Mouse (Mus musculus) left cerebral cortex, adult 11 months (tissue): Measurements from ENCODE around the gene Slc38a8.
A peak's percentile ranks its signal among the peaks of the same experiment; 100 is the strongest.

ENCODE experiments used
- DNase-seq: peaks from one replicate; pipeline ENCODE4 v3.0.0; 2022; ENCODE audit warnings: low spot score

Slc38a8 gene

GRCm38 (mm10) chr8:119501598-119501997 is at the start of gene Slc38a8:
Gene Slc38a8 (minus strand): TSS chr8:119501698.
- no peak for DNase-seq

- DNase-seq = no peak
Measured at GRCm38 (mm10) chr8:119548560-119549113, 47.1 kb upstream of the Slc38a8 start.

GRCm38 (mm10) chr8:119547019-119547691 is 45.7 kb upstream of the Slc38a8 start:
- DNase-seq = no peak

DNA sequence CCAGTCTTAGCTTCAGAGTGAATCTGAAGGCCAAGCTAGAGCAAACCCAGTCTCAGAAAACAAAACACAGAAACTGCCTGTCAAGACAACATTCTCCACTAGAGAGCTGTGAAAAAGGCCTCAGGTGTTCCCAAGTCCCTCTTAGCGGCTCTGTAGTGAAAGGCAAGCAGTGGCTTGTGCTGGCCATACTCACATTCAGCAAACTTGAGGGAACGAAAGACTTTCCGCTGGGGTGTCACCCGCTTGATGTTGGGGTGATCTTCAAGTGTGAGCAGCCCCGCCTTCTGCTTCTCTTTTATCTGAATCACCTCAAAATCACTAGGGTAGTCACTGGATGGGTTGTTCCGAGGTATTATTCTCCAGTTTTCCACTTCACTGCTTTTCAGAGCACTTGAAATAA is 44.3 kb upstream of the Slc38a8 start:
- no peak for DNase-seq

GRCm38 (mm10) chr8:119545180-119545579 is 43.7 kb upstream of the Slc38a8 start:
- DNase-seq = no peak

DNA sequence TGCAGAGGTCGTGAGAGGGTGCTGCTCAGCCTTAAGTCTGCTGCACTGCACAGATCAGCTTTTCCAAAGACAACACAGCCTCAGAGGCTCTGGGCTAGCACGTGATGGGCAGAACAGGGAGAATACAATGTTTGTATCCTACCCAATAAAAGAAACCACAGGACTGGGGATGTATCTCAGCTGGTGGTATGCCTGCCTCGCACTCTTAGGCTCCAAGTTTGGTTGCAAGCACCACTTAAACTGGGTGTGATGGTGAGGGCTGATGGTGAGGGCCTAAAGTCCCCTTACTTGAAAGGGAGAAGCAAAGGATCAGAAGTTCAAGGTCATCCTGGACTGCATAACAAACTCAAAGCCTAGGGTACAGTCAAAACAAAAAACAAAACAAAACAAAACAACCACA is 43.1 kb upstream of the Slc38a8 start:
- DNase-seq = no peak

GRCm38 (mm10) chr8:119531973-119532372 is 30.5 kb upstream of the Slc38a8 start:
- DNase-seq = peak; percentile 54

GRCm38 (mm10) chr8:119531397-119531796 is 29.9 kb upstream of the Slc38a8 start:
- DNase-seq = no peak

DNA sequence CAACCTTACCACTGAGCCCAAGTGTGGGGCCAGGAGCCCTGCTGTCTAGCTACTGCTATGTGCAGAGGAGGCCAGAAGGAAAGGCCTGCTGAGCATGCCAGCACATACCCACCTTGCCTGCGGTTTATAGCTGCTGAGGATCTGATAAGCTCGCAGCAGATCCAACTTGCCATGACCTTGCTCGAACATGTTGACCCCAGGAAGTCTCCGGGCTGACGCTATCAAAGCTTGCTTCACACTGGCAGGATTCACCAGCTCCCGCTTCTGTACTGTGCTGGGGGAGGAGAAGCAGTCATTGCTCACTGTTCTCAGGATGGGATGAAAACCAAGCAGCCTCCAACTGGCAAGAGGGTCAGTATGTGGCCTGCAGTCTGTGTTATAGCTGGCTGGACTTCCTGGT is 29.4 kb upstream of the Slc38a8 start:
- DNase-seq = no peak

DNA sequence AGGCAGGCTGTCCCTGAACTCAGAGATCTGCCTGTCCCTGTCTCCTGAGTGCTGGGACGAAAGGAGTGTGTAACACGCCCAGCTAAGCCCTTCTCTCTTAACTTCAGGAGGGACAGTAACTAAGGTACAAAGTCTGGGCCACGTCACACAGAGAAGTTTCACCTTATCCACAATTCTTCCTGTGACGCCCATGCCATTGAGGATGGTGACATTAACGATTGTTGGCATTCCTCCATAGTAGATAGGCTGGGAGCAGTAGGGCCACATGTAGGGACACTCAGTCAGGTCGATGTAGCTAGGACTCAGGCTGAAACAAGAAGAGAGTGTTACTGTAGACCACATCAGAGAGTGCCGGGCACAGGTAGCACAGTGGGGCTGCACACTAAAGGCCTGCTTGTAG is 27.3 kb upstream of the Slc38a8 start:
- no peak for DNase-seq

DNA sequence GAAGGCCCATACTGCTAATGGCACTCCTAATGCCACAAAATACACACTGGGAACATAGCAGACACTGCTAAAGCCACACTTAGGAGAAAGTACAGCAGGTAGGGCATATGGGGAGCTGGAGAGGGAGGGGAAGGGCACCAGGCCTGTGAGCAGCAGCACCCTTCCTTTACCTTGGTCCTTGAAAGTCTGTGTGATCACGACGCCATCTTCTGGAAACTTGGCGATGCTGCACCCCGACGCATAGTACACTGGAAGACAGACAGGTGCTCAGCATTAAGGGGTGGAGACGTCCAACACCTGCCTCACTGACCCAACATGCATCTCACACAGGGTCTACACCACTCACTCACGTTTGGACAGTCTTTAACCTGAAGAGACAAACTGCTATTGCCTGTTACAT is 18.6 kb upstream of the Slc38a8 start:
- DNase-seq = no peak

GRCm38 (mm10) chr8:119516674-119517073 is 15.2 kb upstream of the Slc38a8 start:
- no peak for DNase-seq

DNA sequence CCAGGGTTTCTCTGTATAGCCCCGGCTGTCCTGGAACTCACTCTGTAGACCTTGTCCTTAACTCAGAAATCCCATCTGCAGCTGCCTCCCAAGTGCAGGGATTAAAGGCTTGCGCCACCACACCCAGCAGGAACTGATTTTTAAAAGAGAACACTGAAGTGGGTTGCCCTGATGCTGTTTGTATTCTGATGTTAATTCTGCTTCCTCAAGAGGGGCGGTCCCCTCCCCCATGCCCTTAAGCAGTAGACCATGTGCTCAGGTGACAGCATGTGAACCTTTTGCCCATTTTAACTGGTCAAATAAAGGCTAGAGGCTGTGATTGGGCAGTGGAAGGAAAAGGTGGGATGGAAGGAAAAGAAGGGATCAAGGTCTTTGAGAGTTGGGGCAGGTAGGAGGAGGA is 14.3 kb upstream of the Slc38a8 start:
- DNase-seq = no peak

DNA sequence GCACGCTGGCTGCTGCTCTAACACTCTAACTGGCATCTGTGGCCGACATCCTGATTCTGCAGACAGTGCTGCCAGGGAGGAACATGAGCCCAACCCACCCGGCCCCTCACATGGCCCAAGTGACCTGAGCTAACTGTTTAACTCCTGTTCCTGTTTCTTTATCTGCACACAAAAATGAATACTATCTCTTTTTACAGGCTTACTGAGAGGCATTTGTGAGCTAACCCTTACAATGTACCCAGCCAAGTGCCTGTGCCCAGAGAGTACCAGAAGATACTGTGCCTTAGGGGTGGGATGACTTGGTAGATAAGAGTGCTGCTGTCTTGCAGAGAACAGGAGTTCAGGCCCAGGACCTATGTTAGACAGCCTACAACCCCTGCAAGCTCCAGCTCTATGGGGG is 13.4 kb upstream of the Slc38a8 start:
- DNase-seq = no peak

DNA sequence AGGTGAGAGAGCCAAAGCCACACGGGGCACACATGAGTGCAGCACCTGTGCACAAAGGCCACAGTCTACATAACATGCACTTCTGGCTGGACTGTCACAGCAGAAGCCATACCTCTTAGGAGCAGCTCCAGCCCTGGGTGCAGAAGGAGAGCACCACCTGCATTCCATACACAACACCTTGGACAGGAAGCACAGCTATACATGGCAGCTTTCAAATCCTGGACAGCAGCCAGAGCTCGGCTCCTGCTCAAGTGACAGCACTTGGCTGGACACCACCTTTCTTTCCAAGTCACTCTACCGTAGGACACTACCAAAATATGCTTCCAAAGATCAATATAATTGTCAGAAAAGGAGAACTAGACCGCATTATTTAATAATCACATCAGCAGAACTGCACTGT is 11.9 kb upstream of the Slc38a8 start:
- no peak for DNase-seq

DNA sequence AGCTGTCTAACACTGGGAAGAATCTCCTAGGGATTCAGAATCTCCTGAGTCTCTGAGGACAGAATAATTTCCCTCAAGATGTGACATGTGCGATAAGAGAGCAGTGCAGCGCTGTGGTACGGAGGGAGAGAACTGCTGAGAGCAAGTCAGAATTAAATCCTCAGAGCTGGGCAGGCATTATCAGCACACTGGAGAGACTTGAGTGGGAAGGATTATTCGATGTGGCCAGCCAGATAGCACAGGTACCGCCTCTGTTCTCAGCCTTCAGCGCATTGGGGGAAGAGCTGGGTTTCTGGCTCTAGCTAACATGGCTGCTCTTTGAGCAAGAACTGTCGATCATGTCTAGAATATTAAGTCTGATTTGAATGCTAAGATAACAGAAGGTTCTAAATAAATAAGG is 10.2 kb upstream of the Slc38a8 start:
- no peak for DNase-seq

DNA sequence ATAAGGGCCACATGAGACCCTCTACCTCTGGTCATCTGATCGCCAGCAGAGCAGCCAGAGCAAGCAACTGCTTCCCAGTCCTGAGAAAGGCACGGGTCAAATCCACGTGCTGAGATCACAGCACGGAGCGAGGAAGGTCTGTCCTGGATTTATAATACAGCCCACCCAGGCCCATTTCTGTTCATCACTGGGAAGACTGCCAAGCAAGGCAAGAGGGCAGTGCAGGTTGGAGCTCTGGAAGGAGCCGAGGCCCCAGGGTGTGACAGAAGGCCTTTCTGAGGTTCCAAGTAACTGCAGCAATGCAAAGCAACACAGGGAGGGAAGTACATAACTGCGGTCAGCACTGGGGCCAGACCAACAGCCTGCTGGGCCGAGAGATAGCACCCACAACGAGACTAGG is 9.0 kb upstream of the Slc38a8 start:
- DNase-seq = no peak

DNA sequence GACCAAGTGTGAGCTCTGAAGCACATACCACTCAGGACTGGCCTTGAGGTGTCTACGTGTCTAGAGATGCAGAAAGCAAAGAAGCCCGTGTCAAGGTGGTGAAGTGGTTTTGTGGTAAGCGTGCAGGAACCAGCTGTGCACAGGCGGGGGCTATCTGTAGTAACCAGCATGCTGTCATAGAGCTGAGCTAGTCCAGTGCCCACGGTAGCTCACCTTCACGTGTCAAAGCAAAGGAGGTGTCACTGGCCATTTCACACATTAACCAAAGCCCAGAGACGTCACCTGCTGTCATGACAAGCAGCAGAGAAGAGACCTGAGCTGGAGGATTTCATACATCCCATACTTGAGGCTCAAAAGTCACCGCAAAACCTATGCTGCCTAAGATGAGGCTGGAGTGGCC is 4.6 kb upstream of the Slc38a8 start:
- no peak for DNase-seq

- DNase-seq = no peak
Measured at GRCm38 (mm10) chr8:119505488-119505887, 4.0 kb upstream of the Slc38a8 start.

DNA sequence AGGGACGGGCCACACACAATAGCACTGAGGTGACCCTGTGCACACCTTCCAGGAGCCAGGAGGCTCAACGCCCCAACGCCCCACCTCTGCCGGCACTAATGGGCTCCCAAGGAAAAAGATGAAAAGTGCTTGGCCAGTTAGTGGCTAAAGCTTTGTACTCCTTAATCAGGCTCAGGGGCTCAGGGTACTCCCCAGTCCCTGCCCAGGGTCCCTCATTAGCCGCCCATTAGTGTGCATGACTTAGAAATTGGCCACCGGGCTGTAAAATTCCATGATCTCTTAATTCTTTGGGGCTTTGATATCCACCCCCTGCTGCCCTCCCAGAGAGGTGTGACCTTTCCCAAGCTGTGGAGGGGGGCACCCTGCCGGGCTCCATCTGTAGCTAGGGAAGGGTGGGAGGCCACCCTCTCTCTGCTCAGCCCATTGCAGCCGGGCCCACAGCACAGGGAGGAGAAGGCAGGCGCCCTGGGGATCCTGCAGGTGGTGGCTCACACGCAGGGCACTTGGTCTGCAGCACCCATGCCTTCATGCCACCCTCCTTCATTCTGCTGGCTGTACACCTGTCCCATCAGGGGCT is 1.8 kb upstream of the Slc38a8 start:
- no peak for DNase-seq

DNA sequence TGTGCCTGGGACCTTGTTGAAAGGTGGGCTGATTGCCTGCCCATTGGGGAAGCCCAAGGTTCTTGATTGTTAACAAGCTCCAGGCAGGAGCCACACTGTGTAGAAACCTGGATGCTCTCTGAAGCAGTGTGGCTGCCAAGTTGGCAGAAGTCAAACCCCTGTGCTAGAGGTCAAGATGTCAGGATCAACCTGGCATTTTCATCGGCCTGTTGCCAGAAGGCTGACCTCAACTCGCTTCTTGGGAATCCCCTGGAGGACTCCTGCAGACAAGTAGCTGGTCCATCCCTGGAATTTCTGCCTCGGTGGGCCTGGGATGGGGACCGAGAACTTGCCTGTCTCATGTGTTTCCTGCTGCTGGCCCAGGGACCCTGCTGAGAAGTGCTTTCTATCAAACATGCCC is 613 bp upstream of the Slc38a8 start:
- no peak for DNase-seq

- no peak for DNase-seq
Measured at GRCm38 (mm10) chr8:119499836-119500235, 1.7 kb downstream of the Slc38a8 start.

DNA sequence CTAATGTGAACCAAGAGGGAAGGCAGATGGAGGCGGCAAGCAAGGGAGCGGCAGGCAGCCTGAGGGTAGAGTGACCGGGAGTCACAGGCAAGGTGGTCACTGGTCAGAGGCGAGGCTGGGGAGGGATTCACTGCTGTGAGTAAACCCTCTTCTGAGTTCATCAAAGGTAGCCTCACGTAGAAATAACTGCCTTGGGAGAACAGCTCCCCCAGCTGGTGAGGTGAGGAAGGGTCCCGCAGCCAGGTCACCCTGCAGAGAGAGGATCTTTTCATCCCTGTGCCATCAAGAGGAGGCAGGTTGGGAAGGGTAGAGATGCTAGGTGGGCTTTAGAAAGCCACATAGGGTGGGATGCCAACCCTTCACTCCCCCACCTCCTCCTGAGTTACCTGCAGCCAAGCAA is 4.7 kb downstream of the Slc38a8 start:
- DNase-seq = no peak

DNA sequence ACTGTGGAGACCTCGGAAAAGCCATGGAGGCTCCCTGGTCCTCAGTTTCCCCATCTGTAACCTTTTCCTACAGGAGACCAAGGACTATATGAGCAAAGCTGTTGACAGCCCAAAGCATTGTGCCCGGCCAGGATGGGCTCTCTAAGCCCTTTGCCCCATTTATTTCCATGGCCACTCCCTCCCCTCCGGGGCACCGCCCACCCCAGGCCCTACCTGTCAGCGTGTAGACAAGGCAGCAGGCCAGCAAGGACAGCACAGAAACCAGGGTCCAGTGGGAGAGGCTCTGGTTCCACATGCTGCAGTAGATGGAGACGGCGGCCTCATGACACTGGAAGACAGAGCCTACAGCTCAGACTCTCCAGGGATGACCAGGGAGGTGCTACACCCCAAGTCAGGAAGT is 14.4 kb downstream of the Slc38a8 start:
- no peak for DNase-seq
